Mouse (Mus musculus): ENCODE measurements around the gene E130114P18Rik.

E130114P18Rik gene

DNA sequence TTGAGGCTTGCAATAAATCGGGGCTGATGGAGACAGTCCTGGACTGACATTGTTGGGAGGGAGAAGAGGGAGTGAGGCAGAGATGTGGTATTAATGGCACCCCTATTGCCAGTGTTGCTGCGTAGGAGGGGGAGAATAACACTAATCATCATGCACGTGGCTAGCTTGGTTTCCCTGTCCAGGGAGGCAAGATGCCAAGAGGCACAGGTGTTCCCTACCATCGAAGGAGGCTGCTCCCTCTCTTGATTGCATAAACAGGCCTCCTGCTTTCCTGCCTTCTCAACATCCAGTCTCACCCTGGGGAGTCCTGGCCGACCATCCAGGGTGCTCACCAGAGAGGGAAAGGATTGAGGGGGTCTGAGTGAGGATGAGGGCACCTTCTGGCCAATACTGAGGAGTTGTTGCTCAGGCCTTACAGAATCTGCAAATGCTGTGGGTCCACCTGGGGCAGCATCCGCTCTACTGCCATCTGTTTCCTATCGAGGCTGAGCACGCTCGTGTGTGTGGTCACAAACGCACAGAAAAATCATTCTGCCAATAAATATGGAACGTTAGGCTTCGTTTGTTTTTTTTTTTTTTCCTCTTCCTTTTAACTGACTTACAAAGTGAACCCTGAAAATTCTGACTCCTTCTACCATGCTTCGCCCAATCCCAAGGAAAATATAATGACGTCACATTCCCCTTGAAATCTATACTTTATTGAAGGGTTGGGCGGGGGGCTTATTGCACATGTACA is 130.0 kb downstream of the E130114P18Rik start:
- DNase-seq (ENCODE audit: low spot score) = no peak

DNA sequence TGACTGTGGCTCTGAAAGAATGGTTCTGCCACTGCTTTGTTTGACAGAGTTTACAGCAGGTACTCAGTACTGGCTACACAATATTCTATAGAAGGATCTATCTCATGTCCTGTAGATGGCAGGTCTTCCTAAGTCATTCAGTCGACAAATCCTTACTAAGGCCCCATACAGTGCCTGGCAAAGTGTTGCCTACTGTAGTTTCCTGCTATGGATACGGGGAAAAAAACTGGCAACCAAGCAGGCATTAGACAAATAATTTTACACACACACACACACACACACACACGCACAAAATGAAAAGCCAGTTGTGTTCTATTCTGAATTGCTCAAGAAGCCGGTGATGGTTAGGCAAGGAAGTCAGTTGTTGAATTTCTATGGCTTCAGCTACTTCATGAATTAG is 130.6 kb downstream of the E130114P18Rik start:
- DNase-seq (ENCODE audit: low spot score) = no peak

- no peak for DNase-seq (ENCODE audit: low spot score)
These were observed 137.5 kb downstream of the E130114P18Rik start for GRCm38 (mm10) chr4:97640385-97640784.

GRCm38 (mm10) chr4:97636569-97636968 is 141.3 kb downstream of the E130114P18Rik start:
- DNase-seq (ENCODE audit: low spot score) = no peak

GRCm38 (mm10) chr4:97635757-97636292 is 142.1 kb downstream of the E130114P18Rik start:
- DNase-seq (ENCODE audit: low spot score) = no peak

DNA sequence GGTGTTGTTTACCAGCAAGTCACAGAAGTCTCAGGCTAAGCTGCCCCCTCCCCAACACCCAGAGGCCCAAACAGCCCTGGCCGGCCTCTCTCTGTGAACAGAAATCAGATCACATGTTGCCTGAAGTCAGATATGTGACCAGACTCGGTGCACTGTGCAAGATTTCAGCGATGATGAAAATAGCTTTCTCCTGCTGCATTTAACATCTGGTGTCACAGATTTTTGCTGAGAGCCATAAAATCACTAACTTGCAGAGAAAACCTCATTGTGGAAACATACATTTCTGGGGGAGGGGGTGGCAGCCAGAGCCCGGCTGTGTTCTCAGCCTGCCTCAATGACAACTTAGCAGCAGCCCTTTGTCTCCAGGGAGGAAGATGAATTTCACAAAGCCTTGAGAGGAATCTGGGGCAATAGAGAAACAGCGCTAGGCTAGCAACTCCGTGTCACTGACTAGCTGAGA is 142.6 kb downstream of the E130114P18Rik start:
- no peak for DNase-seq (ENCODE audit: low spot score)

- no peak for DNase-seq (ENCODE audit: low spot score)
These were observed 148.8 kb downstream of the E130114P18Rik start for GRCm38 (mm10) chr4:97628881-97629605.

- DNase-seq (ENCODE audit: low spot score) = no peak
These were observed 151.7 kb downstream of the E130114P18Rik start for GRCm38 (mm10) chr4:97626002-97626720.

- no peak for DNase-seq (ENCODE audit: low spot score)
These were observed 154.7 kb downstream of the E130114P18Rik start for GRCm38 (mm10) chr4:97623165-97623564.

DNA sequence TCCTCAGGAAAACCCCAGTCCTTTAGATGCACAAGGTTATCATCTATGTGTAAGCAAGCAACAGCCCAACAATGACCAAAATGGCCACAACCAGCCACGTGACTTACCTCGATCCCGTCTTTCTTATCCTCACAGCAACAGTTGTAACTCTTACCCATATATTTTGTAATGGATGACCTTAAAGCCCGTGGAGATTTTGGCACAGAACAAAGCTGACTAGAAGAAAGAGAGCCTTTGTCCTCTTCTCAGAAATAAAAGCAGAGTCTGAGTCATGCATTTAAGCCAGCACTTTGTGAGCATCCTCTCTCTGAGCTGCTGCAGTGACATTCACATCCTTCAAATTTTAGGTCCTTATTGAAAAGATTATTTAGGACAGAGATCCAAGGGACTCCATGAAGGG is 156.1 kb downstream of the E130114P18Rik start:
- no peak for DNase-seq (ENCODE audit: low spot score)

DNA sequence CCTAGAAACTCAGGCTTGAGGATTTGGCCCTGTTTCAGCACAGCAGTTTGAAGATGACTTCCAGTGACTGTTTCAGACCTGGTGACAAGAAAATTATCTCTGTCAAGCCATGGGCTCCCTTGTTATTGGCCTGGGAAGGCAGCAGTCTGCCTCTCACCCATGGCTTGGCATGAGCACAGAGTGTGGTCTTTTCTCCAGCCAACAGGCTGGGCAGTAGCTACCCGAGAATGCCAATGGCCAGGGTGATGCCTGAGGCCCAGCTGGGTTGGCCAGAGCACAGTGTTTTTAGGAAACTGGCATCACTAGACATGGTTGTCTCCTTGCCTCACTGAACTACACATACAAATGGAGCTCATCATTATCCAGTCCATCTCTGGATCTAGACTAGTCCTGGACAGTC is 157.5 kb downstream of the E130114P18Rik start:
- DNase-seq (ENCODE audit: low spot score) = no peak

GRCm38 (mm10) chr4:97618668-97619373 is 159.1 kb downstream of the E130114P18Rik start:
- DNase-seq (ENCODE audit: low spot score) = no peak

DNA sequence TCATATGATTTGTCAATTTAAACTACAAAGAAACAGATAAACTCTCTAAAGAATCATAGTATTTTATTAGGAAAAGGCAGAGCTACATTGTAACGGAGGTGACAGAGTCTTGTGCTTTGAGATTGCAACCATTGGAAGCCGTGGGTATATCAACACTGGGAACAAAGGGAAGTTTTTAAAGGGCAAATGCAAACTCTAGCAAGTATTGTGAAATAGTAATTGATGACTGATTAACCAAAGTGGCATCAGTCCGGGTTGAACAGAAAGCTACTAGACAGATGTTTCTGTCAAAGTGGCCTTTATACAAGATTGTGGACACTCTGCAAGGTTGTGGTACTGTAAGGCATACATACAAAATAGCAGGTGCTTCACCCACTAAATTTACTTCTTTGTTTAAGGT is 162.8 kb downstream of the E130114P18Rik start:
- no peak for DNase-seq (ENCODE audit: low spot score)

GRCm38 (mm10) chr4:97611251-97611847 is 166.5 kb downstream of the E130114P18Rik start:
- DNase-seq (ENCODE audit: low spot score) = no peak

GRCm38 (mm10) chr4:97609831-97610727 is 167.8 kb downstream of the E130114P18Rik start:
- DNase-seq (ENCODE audit: low spot score) = no peak

- DNase-seq (ENCODE audit: low spot score) = no peak
These were observed 168.5 kb downstream of the E130114P18Rik start for GRCm38 (mm10) chr4:97609329-97609728.

DNA sequence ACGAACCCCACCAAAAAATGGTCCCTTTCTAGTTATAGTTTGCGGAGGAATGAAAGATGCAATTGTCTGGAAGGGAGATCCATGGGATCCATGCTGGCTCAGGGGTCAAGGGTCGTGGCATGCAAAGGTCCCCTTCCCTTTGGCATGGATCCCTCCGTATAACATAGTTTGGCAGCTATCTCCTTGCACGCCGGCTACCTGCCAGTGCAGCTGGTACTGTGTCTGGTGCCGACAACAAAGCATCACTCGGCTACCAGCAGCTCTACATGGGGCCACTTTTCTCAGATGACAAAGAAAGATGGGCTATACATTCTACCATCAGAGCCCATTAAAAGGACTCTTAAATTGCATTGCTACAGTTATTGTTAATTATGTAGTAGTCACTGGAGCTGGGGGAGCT is 169.2 kb downstream of the E130114P18Rik start:
- DNase-seq (ENCODE audit: low spot score) = no peak

- DNase-seq (ENCODE audit: low spot score) = no peak
These were observed 169.7 kb downstream of the E130114P18Rik start for GRCm38 (mm10) chr4:97608134-97608533.

- no peak for DNase-seq (ENCODE audit: low spot score)
These were observed 170.7 kb downstream of the E130114P18Rik start for GRCm38 (mm10) chr4:97607169-97607568.

- DNase-seq (ENCODE audit: low spot score) = no peak
These were observed 171.4 kb downstream of the E130114P18Rik start for GRCm38 (mm10) chr4:97606524-97606923.
